Mouse (Mus musculus) neural tube, embryonic 13.5 days (tissue): ENCODE results near the gene Hdc. TPM values are rescaled to one million over a fixed set of nuclear protein-coding genes. Genes with fewer than 3 reads are reported as not detected.

Experiments
- ATAC-seq: fragments of 200-750 bp; cut with Nextera tagmentation; 2 replicates; pipeline ENCODE4 v1.8.0; 2017; ENCODE audit warnings: low read depth, mild to moderate bottlenecking, moderate TSS enrichment, moderate library complexity
- H3K27ac ChIP-seq: fragments of 300-500 bp; sonication (generic); replicated peaks from 2 replicates; pipeline ENCODE4 v1.5.1; 2015; ENCODE audit warnings: moderate library complexity, mild to moderate bottlenecking, inconsistent platforms
- H3K27me3 ChIP-seq: fragments of 300-500 bp; sonication (generic); 2 replicates; pipeline ENCODE4 v1.6.1; 2015; ENCODE audit warnings: mild to moderate bottlenecking, inconsistent platforms
- H3K36me3 ChIP-seq: fragments of 300-500 bp; sonication (generic); 2 replicates; pipeline ENCODE4 v1.6.1; 2015; ENCODE audit warnings: mild to moderate bottlenecking, inconsistent platforms
- H3K4me1 ChIP-seq: fragments of 300-500 bp; sonication (generic); replicated peaks from 2 replicates; pipeline ENCODE4 v1.6.1; 2015; ENCODE audit warnings: inconsistent platforms
- H3K4me2 ChIP-seq: fragments of 300-500 bp; sonication (generic); 2 replicates; pipeline ENCODE4 v1.6.1; 2015; ENCODE audit warnings: inconsistent platforms, mild to moderate bottlenecking, moderate library complexity
- H3K4me3 ChIP-seq: fragments of 300-500 bp; sonication (generic); 2 replicates; pipeline ENCODE4 v1.5.1; 2015; ENCODE audit warnings: mild to moderate bottlenecking, inconsistent platforms
- H3K9ac ChIP-seq: fragments of 300-500 bp; sonication (generic); 2 replicates; pipeline ENCODE4 v1.6.1; 2015; ENCODE audit warnings: moderate library complexity, mild to moderate bottlenecking, inconsistent platforms
- H3K9me3 ChIP-seq: fragments of 300-500 bp; sonication (generic); 2 replicates; pipeline ENCODE4 v1.6.1; 2016; ENCODE audit warnings: inconsistent platforms
- WGBS: fragments of 180-500 bp; shearing (Covaris S2); methylation state at CpG from one replicate; pipeline ENCODE4 v1.1.7; 2015; 5-methylcytosine and 5-hydroxymethylcytosine counted together
- polyA plus RNA-seq: library from polyadenylated mRNA; unstranded; fragments of >200 nt; fragmentation: Nextera tagmentation; extraction: Ambion mirVana; gene quantifications from 2 replicates; pipeline ENCODE4 v1.2.1, GENCODE M21; 2015

Hdc gene
- polyA plus RNA-seq = 0.15 and 0.58 TPM in 2 replicates

- ATAC-seq = no peak
- 84% methylated on average over 14 of the region's 14 CpGs for WGBS
Measured at GRCm38 (mm10) chr2:126619249-126619704, at the start of gene Hdc. Hdc (minus strand) TSS chr2:126619299.

GRCm38 (mm10) chr2:126668621-126669252 is 49.6 kb upstream of the Hdc start:
- Histone ChIP-seq H3K4me3 (no peak overlapping the region), H3K27ac (no peak overlapping the region), H3K9ac (no peak overlapping the region), H3K4me1 (peaks cover 24% of the 10 kb centered on the region), H3K27me3 (no peaks in the 10 kb centered on the region), H3K4me2 (no peak overlapping the region), H3K36me3 (no peaks in the 10 kb centered on the region), H3K9me3 (no peaks in the 10 kb centered on the region)
- no peak for ATAC-seq
- 92% methylated on average over 5 of the region's 5 CpGs for WGBS

More at GRCm38 (mm10) chr2:126619249-126619704, at the start of gene Hdc:
- Histone ChIP-seq H3K4me3 (no peak within 1 kb of the TSS), H3K36me3 (no peaks in the 10 kb centered on the region), H3K9ac (no peak within 1 kb of the TSS), H3K4me1 (no peaks in the 10 kb centered on the region), H3K27me3 (no peaks in the 10 kb centered on the region), H3K4me2 (no peak within 1 kb of the TSS), H3K27ac (no peak within 1 kb of the TSS), H3K9me3 (no peaks in the 10 kb centered on the region)

- Histone ChIP-seq H3K4me1 (no peaks in the 10 kb centered on the region), H3K9me3 (no peaks in the 10 kb centered on the region), H3K27me3 (no peaks in the 10 kb centered on the region), H3K36me3 (no peaks in the 10 kb centered on the region), H3K9ac (no peak overlapping the region), H3K27ac (no peak overlapping the region), H3K4me2 (no peak overlapping the region), H3K4me3 (no peak overlapping the region)
- 91% methylated on average over 3 of the region's 3 CpGs for WGBS
- no peak for ATAC-seq
Measured at GRCm38 (mm10) chr2:126665984-126666383, 46.9 kb upstream of the Hdc start.

- Histone ChIP-seq H3K27ac (no peak overlapping the region), H3K36me3 (no peaks in the 10 kb centered on the region), H3K4me2 (no peak overlapping the region), H3K4me1 (no peaks in the 10 kb centered on the region), H3K9ac (no peak overlapping the region), H3K4me3 (no peak overlapping the region), H3K27me3 (no peaks in the 10 kb centered on the region), H3K9me3 (no peaks in the 10 kb centered on the region)
- WGBS = 63% methylated on average over 4 of the region's 4 CpGs
- no peak for ATAC-seq
Measured at GRCm38 (mm10) chr2:126663481-126663880, 44.4 kb upstream of the Hdc start.

- H3K27me3 ChIP-seq = no peaks in the 10 kb centered on the region
- H3K9ac ChIP-seq = no peak overlapping the region
- H3K36me3 ChIP-seq = peaks cover 56% of the 10 kb centered on the region
- ATAC-seq = no peak
- H3K4me3 ChIP-seq = no peak overlapping the region
- no peak overlapping the region for H3K27ac ChIP-seq
- no peaks in the 10 kb centered on the region for H3K4me1 ChIP-seq
- H3K4me2 ChIP-seq = no peak overlapping the region
- no peaks in the 10 kb centered on the region for H3K9me3 ChIP-seq
- 80% methylated on average over 4 of the region's 4 CpGs for WGBS
Measured at GRCm38 (mm10) chr2:126652929-126653328, 33.8 kb upstream of the Hdc start.

GRCm38 (mm10) chr2:126647762-126648161 is 28.7 kb upstream of the Hdc start:
- no peak for ATAC-seq
- WGBS = 94% methylated on average over 3 of the region's 3 CpGs
- no peaks in the 10 kb centered on the region for H3K4me1 ChIP-seq

GRCm38 (mm10) chr2:126646461-126646860 is 27.4 kb upstream of the Hdc start:
- Histone ChIP-seq H3K36me3 (peaks cover 65% of the 10 kb centered on the region), H3K27me3 (no peaks in the 10 kb centered on the region), H3K4me2 (no peak overlapping the region), H3K4me3 (no peak overlapping the region), H3K4me1 (no peaks in the 10 kb centered on the region), H3K9me3 (no peaks in the 10 kb centered on the region), H3K9ac (no peak overlapping the region), H3K27ac (no peak overlapping the region)
- WGBS = 93% methylated on average over 5 of the region's 5 CpGs
- no peak for ATAC-seq

More at GRCm38 (mm10) chr2:126647762-126648161, 28.7 kb upstream of the Hdc start:
- no peaks in the 10 kb centered on the region for H3K9me3 ChIP-seq
- H3K36me3 ChIP-seq = peaks cover 68% of the 10 kb centered on the region
- no peak overlapping the region for H3K27ac ChIP-seq
- no peak overlapping the region for H3K4me3 ChIP-seq
- no peak overlapping the region for H3K4me2 ChIP-seq
- H3K27me3 ChIP-seq = no peaks in the 10 kb centered on the region
- no peak overlapping the region for H3K9ac ChIP-seq

- H3K4me2 ChIP-seq = no peak overlapping the region
- WGBS = 92% methylated on average over 1 of the region's 1 CpGs
- H3K9ac ChIP-seq = no peak overlapping the region
- no peak for ATAC-seq
- H3K4me1 ChIP-seq = no peaks in the 10 kb centered on the region
- H3K36me3 ChIP-seq = peaks cover 68% of the 10 kb centered on the region
- H3K9me3 ChIP-seq = no peaks in the 10 kb centered on the region
- H3K27ac ChIP-seq = no peak overlapping the region
- H3K4me3 ChIP-seq = no peak overlapping the region
- no peaks in the 10 kb centered on the region for H3K27me3 ChIP-seq
Measured at GRCm38 (mm10) chr2:126644768-126645167, 25.7 kb upstream of the Hdc start.

GRCm38 (mm10) chr2:126640298-126640697 is 21.2 kb upstream of the Hdc start:
- no peaks in the 10 kb centered on the region for H3K9me3 ChIP-seq
- 93% methylated on average over 2 of the region's 2 CpGs for WGBS
- H3K9ac ChIP-seq = no peak overlapping the region
- H3K4me3 ChIP-seq = no peak overlapping the region
- H3K27ac ChIP-seq = no peak overlapping the region
- H3K4me1 ChIP-seq = no peaks in the 10 kb centered on the region
- no peak overlapping the region for H3K4me2 ChIP-seq
- no peaks in the 10 kb centered on the region for H3K27me3 ChIP-seq
- peaks cover 60% of the 10 kb centered on the region for H3K36me3 ChIP-seq
- ATAC-seq = no peak

GRCm38 (mm10) chr2:126635939-126636823 is 17.1 kb upstream of the Hdc start:
- Histone ChIP-seq H3K36me3 (peaks cover 45% of the 10 kb centered on the region), H3K4me3 (no peak overlapping the region), H3K4me2 (no peak overlapping the region), H3K9me3 (no peaks in the 10 kb centered on the region), H3K27ac (no peak overlapping the region), H3K4me1 (no peaks in the 10 kb centered on the region), H3K9ac (no peak overlapping the region), H3K27me3 (no peaks in the 10 kb centered on the region)
- ATAC-seq = no peak
- WGBS = 85% methylated on average over 12 of the region's 12 CpGs

- no peak overlapping the region for H3K4me2 ChIP-seq
- H3K9ac ChIP-seq = no peak overlapping the region
- no peak for ATAC-seq
- no peaks in the 10 kb centered on the region for H3K4me1 ChIP-seq
- 90% methylated on average over 2 of the region's 2 CpGs for WGBS
- no peak overlapping the region for H3K4me3 ChIP-seq
- H3K36me3 ChIP-seq = peaks cover 47% of the 10 kb centered on the region
- no peaks in the 10 kb centered on the region for H3K27me3 ChIP-seq
- H3K27ac ChIP-seq = no peak overlapping the region
- H3K9me3 ChIP-seq = no peaks in the 10 kb centered on the region
Measured at GRCm38 (mm10) chr2:126633165-126633564, 14.1 kb upstream of the Hdc start.

- H3K27ac ChIP-seq = no peak overlapping the region
- no peaks in the 10 kb centered on the region for H3K27me3 ChIP-seq
- ATAC-seq = no peak
- no peak overlapping the region for H3K9ac ChIP-seq
- WGBS = 88% methylated on average over 9 of the region's 9 CpGs
- H3K9me3 ChIP-seq = no peaks in the 10 kb centered on the region
- H3K4me3 ChIP-seq = no peak overlapping the region
- no peaks in the 10 kb centered on the region for H3K4me1 ChIP-seq
- H3K4me2 ChIP-seq = no peak overlapping the region
- peaks cover 37% of the 10 kb centered on the region for H3K36me3 ChIP-seq
Measured at GRCm38 (mm10) chr2:126628455-126628995, 9.4 kb upstream of the Hdc start.
